Mouse (Mus musculus) cerebellum, postnatal 10 days (tissue): ENCODE measurements at regions not wholly inside any gene's neighbourhood (a gene's known extent, or its start where the extent isn't known, plus 50 kb on each side); places are given as distances from the start of the nearest gene placed in this dataset.

Experiments used
- DNase-seq, 2 experiments: peaks; one replicate each; pipeline ENCODE4 v3.0.0; 2021; ENCODE audit warnings: mixed read lengths in 2 of 2

GRCm38 (mm10) chr10:111558675-111559340, 52.7 kb downstream of the Phlda1 start:
- DNase-seq, result no peak

- no peak for DNase-seq
Observed at GRCm38 (mm10) chr10:111559341-111560246, 53.5 kb downstream of the Phlda1 start.

GRCm38 (mm10) chr10:111562628-111563027, 56.5 kb downstream of the Phlda1 start:
- no peak for DNase-seq

- peak; percentile 88 to 90 for DNase-seq
Observed at GRCm38 (mm10) chr10:111566873-111567381, 60.8 kb downstream of the Phlda1 start.

GRCm38 (mm10) chr10:111570501-111571258, 64.6 kb downstream of the Phlda1 start:
- peak in 1 of 2 experiments; percentile 20 for DNase-seq

- no peak for DNase-seq
Observed at GRCm38 (mm10) chr10:111574231-111574630, 68.1 kb downstream of the Phlda1 start.

GRCm38 (mm10) chr10:111574812-111575211, 68.7 kb downstream of the Phlda1 start:
- no peak for DNase-seq

GRCm38 (mm10) chr10:111575256-111575655, 69.2 kb downstream of the Phlda1 start:
- no peak for DNase-seq

- DNase-seq, result no peak
Observed at GRCm38 (mm10) chr10:111575926-111576325, 69.8 kb downstream of the Phlda1 start.

GRCm38 (mm10) chr10:111576395-111577069, 70.4 kb downstream of the Phlda1 start:
- no peak for DNase-seq

- DNase-seq, result no peak
Observed at GRCm38 (mm10) chr10:111578536-111578935, 72.5 kb downstream of the Phlda1 start.

GRCm38 (mm10) chr10:111579481-111579880, 73.4 kb downstream of the Phlda1 start:
- DNase-seq, result no peak

GRCm38 (mm10) chr10:111580401-111581100, 74.5 kb downstream of the Phlda1 start:
- DNase-seq, result no peak

- DNase-seq, result no peak
Observed at GRCm38 (mm10) chr10:111581847-111582246, 75.8 kb downstream of the Phlda1 start.

GRCm38 (mm10) chr10:111582321-111583123, 76.4 kb downstream of the Phlda1 start:
- no peak for DNase-seq

- no peak for DNase-seq
Observed at GRCm38 (mm10) chr10:111583124-111583743, 77.1 kb downstream of the Phlda1 start.

GRCm38 (mm10) chr10:111583744-111584152, 77.7 kb downstream of the Phlda1 start:
- no peak for DNase-seq

- no peak for DNase-seq
Observed at GRCm38 (mm10) chr10:111587891-111588611, 82.0 kb downstream of the Phlda1 start.

- DNase-seq, result no peak
Observed at GRCm38 (mm10) chr10:111589186-111589585, 83.1 kb downstream of the Phlda1 start.
